Mouse (Mus musculus): Measurements from ENCODE around the gene Ccdc167.

Gene Ccdc167

GRCm38 (mm10) chr17:29683127-29683526 lies 33.7 kb downstream of the Ccdc167 start:
- DNase-seq, result no peak

GRCm38 (mm10) chr17:29682261-29682660 lies 34.6 kb downstream of the Ccdc167 start:
- no peak for DNase-seq

GRCm38 (mm10) chr17:29681669-29682068 lies 35.2 kb downstream of the Ccdc167 start:
- no peak for DNase-seq

GRCm38 (mm10) chr17:29680921-29681320 lies 35.9 kb downstream of the Ccdc167 start:
- DNase-seq, result no peak

- no peak for DNase-seq
These were observed 36.7 kb downstream of the Ccdc167 start for GRCm38 (mm10) chr17:29680174-29680573.

- no peak for DNase-seq
These were observed 37.6 kb downstream of the Ccdc167 start for GRCm38 (mm10) chr17:29679038-29679767.

GRCm38 (mm10) chr17:29678526-29678925 lies 38.3 kb downstream of the Ccdc167 start:
- DNase-seq, result no peak

- no peak for DNase-seq
These were observed 43.5 kb downstream of the Ccdc167 start for GRCm38 (mm10) chr17:29673325-29673724.

- DNase-seq, result no peak
These were observed 45.8 kb downstream of the Ccdc167 start for GRCm38 (mm10) chr17:29671021-29671420.

GRCm38 (mm10) chr17:29669936-29670335 lies 46.9 kb downstream of the Ccdc167 start:
- DNase-seq, result no peak

- DNase-seq, result no peak
These were observed 47.8 kb downstream of the Ccdc167 start for GRCm38 (mm10) chr17:29669030-29669429.

GRCm38 (mm10) chr17:29668051-29668986 lies 48.5 kb downstream of the Ccdc167 start:
- no peak for DNase-seq

- DNase-seq, result no peak
These were observed 54.7 kb downstream of the Ccdc167 start for GRCm38 (mm10) chr17:29662145-29662544.

- no peak for DNase-seq
These were observed 56.0 kb downstream of the Ccdc167 start for GRCm38 (mm10) chr17:29660762-29661391.

- peak; percentile 98 for DNase-seq
These were observed 56.6 kb downstream of the Ccdc167 start, which contains the start of gene Cmtr1 for GRCm38 (mm10) chr17:29660076-29660761. Gene Cmtr1, plus strand, starts transcription at chr17:29660595.

GRCm38 (mm10) chr17:29658249-29658648 lies 58.6 kb downstream of the Ccdc167 start:
- no peak for DNase-seq

GRCm38 (mm10) chr17:29642219-29642618 lies 74.6 kb downstream of the Ccdc167 start:
- DNase-seq, result no peak

GRCm38 (mm10) chr17:29640971-29641370 lies 75.9 kb downstream of the Ccdc167 start:
- DNase-seq, result no peak

- no peak for DNase-seq
These were observed 78.9 kb downstream of the Ccdc167 start for GRCm38 (mm10) chr17:29637895-29638294.

- no peak for DNase-seq
These were observed 79.5 kb downstream of the Ccdc167 start for GRCm38 (mm10) chr17:29637377-29637776.
